Mouse (Mus musculus) bone marrow macrophage, adult 2 months (primary cell): ENCODE measurements around the gene H2al1d. TPM values are rescaled to one million over a fixed set of nuclear protein-coding genes. Genes with fewer than 3 reads are reported as not detected.
"Not testable (repeated sequence)": the region's sequence is repeated elsewhere in the genome, so short reads cannot be mapped to it uniquely, and the experiment has no call there.

Experiments
- H3K27ac ChIP-seq: 2 replicates; pipeline ENCODE4 v1.5.1; 2012; ENCODE audit warnings: low read depth, low read length; ENCODE audit not compliant: insufficient read depth
- H3K4me1 ChIP-seq: 2 replicates; pipeline ENCODE4 v1.6.1; 2012; ENCODE audit warnings: low read length; ENCODE audit not compliant: control insufficient read depth, insufficient read depth
- H3K4me3 ChIP-seq: 2 replicates; pipeline ENCODE4 v1.5.1; 2012; ENCODE audit warnings: mild to moderate bottlenecking, low read length, moderate library complexity; ENCODE audit not compliant: insufficient read depth
- CTCF ChIP-seq: IDR thresholded peaks from 2 replicates; pipeline ENCODE4 v1.5.1; 2012; ENCODE audit warnings: low read depth, mild to moderate bottlenecking, low read length, moderate library complexity
- POLR2A ChIP-seq: IDR thresholded peaks from 2 replicates; pipeline ENCODE4 v1.6.1; 2012; ENCODE audit warnings: mild to moderate bottlenecking, low read depth, low read length, borderline replicate concordance
- polyA plus RNA-seq: library from polyadenylated mRNA; stranded (reverse); fragments of >200 nt; gene quantifications from 2 replicates; pipeline ENCODE4 v1.2.4, GENCODE M21; 2012; ENCODE audit not compliant: missing spikeins, insufficient read depth, insufficient read length

The H2al1d gene
- not detected in 2 replicates for polyA plus RNA-seq

GRCm38 (mm10) chrX:11308524-11308923, at the start of gene H2al1d:
H2al1d (plus strand) TSS chrX:11308824.
- H3K4me1 ChIP-seq, H3K4me3 ChIP-seq: not testable (repeated sequence)

GRCm38 (mm10) chrX:11264918-11265317, 43.7 kb upstream of the H2al1d start:
- Histone ChIP-seq H3K27ac (no peak overlapping the region), H3K4me1 (no peaks in the 10 kb centered on the region), H3K4me3 (no peak overlapping the region)
- no peak for TF ChIP-seq POLR2A
- no peak for TF ChIP-seq CTCF

More at GRCm38 (mm10) chrX:11308524-11308923, at the start of gene H2al1d:
- not testable (repeated sequence) for H3K27ac ChIP-seq

- H3K4me1 ChIP-seq, result no peaks in the 10 kb centered on the region
Measured at GRCm38 (mm10) chrX:11267791-11268190, 40.8 kb upstream of the H2al1d start.

GRCm38 (mm10) chrX:11269074-11269473, 39.5 kb upstream of the H2al1d start:
- no peaks in the 10 kb centered on the region for H3K4me1 ChIP-seq
- no peak for TF ChIP-seq CTCF
- TF ChIP-seq POLR2A, result no peak
- no peak overlapping the region for H3K4me3 ChIP-seq
- H3K27ac ChIP-seq, result no peak overlapping the region

More at GRCm38 (mm10) chrX:11267791-11268190, 40.8 kb upstream of the H2al1d start:
- TF ChIP-seq POLR2A (no peak), CTCF (no peak)
- Histone ChIP-seq H3K4me3 (no peak overlapping the region), H3K27ac (no peak overlapping the region)

GRCm38 (mm10) chrX:11273190-11273589, 35.4 kb upstream of the H2al1d start:
- TF ChIP-seq CTCF (no peak), POLR2A (no peak)
- H3K4me3 ChIP-seq, result no peak overlapping the region
- no peaks in the 10 kb centered on the region for H3K4me1 ChIP-seq
- H3K27ac ChIP-seq, result no peak overlapping the region

GRCm38 (mm10) chrX:11277083-11277482, 31.5 kb upstream of the H2al1d start:
- TF ChIP-seq POLR2A (no peak), CTCF (no peak)
- Histone ChIP-seq H3K4me1 (no peaks in the 10 kb centered on the region), H3K4me3 (no peak overlapping the region), H3K27ac (no peak overlapping the region)

GRCm38 (mm10) chrX:11280741-11281140, 27.9 kb upstream of the H2al1d start:
- Histone ChIP-seq H3K27ac (no peak overlapping the region), H3K4me1 (no peaks in the 10 kb centered on the region), H3K4me3 (no peak overlapping the region)
- no peak for TF ChIP-seq POLR2A
- no peak for TF ChIP-seq CTCF

- Histone ChIP-seq H3K27ac (no peak overlapping the region), H3K4me3 (no peak overlapping the region), H3K4me1 (no peaks in the 10 kb centered on the region)
- TF ChIP-seq CTCF, result no peak
- TF ChIP-seq POLR2A, result no peak
Measured at GRCm38 (mm10) chrX:11288306-11288882, 20.2 kb upstream of the H2al1d start.

GRCm38 (mm10) chrX:11289244-11289643, 19.4 kb upstream of the H2al1d start:
- H3K4me1 ChIP-seq, result no peaks in the 10 kb centered on the region
- H3K27ac ChIP-seq, result no peak overlapping the region
- no peak overlapping the region for H3K4me3 ChIP-seq
- TF ChIP-seq CTCF (no peak), POLR2A (no peak)

- H3K4me3 ChIP-seq, H3K27ac ChIP-seq, H3K4me1 ChIP-seq: not testable (repeated sequence)
Measured at GRCm38 (mm10) chrX:11298957-11299356, 9.7 kb upstream of the H2al1d start, which contains the start of gene H2al1a. H2al1a (plus strand) TSS chrX:11299257.

GRCm38 (mm10) chrX:11302132-11302531, 6.5 kb upstream of the H2al1d start, which contains the start of gene H2al1b:
H2al1b (plus strand) TSS chrX:11302432.
- H3K27ac ChIP-seq, H3K4me1 ChIP-seq, H3K4me3 ChIP-seq: not testable (repeated sequence)

- H3K4me1 ChIP-seq, H3K27ac ChIP-seq, H3K4me3 ChIP-seq: not testable (repeated sequence)
Measured at GRCm38 (mm10) chrX:11305355-11305754, 3.3 kb upstream of the H2al1d start, which contains the start of gene H2al1c. H2al1c (plus strand) TSS chrX:11305655.

- H3K4me1 ChIP-seq, H3K4me3 ChIP-seq, H3K27ac ChIP-seq: not testable (repeated sequence)
Measured at GRCm38 (mm10) chrX:11311634-11312033, 3.0 kb downstream of the H2al1d start, which contains the start of gene H2al1e. H2al1e (plus strand) TSS chrX:11311934.

- H3K4me3 ChIP-seq, H3K4me1 ChIP-seq, H3K27ac ChIP-seq: not testable (repeated sequence)
Measured at GRCm38 (mm10) chrX:11314858-11315257, 6.2 kb downstream of the H2al1d start, which contains the start of gene H2al1f. H2al1f (plus strand) TSS chrX:11315158.

- not testable (repeated sequence) for H3K27ac ChIP-seq, H3K4me3 ChIP-seq, H3K4me1 ChIP-seq
Measured at GRCm38 (mm10) chrX:11317956-11318355, 9.3 kb downstream of the H2al1d start, which contains the start of gene H2al1g. H2al1g (plus strand) TSS chrX:11318256.
